ENCODE assay signal across 8 mouse cellular contexts in genomic region chr9:20740407-20740806, GRCm38 (mm10). TPM values are rescaled to one million over a fixed set of nuclear protein-coding genes. Genes with fewer than 3 reads are reported as not detected.
DNase-seq lines count a peak whose midpoint lies in the region; ATAC-seq and TF ChIP-seq lines count a peak whose summit lies in the region.

No protein-coding gene starts in this region.

- 1% methylated on average over 12 of the region's 12 CpGs for WGBS in forebrain, embryonic 15.5 days
- WGBS in olfactory bulb, adult 2 months: 3% methylated on average over 12 of the region's 12 CpGs

- no peak for TF ChIP-seq POLR2A in olfactory bulb, adult 2 months (IDR thresholded peaks at IDR 0.05; ENCODE audit: insufficient read depth, low read depth, low read length)

- H3K4me3 ChIP-seq in G1E (ENCODE audit: low read depth, low read length): no peak overlapping the region; the same call in 1 of the 2 replicates
- no peak overlapping the region for H3K4me3 ChIP-seq in forebrain, embryonic 15.5 days
- H3K4me3 ChIP-seq in olfactory bulb, adult 2 months (ENCODE audit: insufficient read depth, low read depth, low read length): no peak overlapping the region

- no peak overlapping the region for H3K9ac ChIP-seq in forebrain, embryonic 15.5 days (replicated peaks)

- DNase-seq in G1E (ENCODE audit: low spot score): peak; percentile 40
- peak; percentile 45 for DNase-seq in cerebellum, adult 11-12 months
- DNase-seq in heart, postnatal 14 days: peak; percentile 85 to 89
- DNase-seq in layer of hippocampus, adult 18-20 months (ENCODE audit: low spot score in 2 of 2): peak; percentile 68 to 88
- peak; percentile 83 to 90 for DNase-seq in lung, adult 18-20 months
- peak; percentile 31 to 43 for DNase-seq in thymus, adult 18-20 months

- TF ChIP-seq CTCF in G1E (IDR thresholded peaks at IDR 0.05; ENCODE audit: low read depth, low read length): peak; percentile 95
- TF ChIP-seq CTCF in olfactory bulb, adult 2 months (IDR thresholded peaks at IDR 0.05; ENCODE audit: insufficient read depth, low read depth, low read length): peak; percentile 93

- H3K36me3 ChIP-seq in G1E (replicated peaks): no peaks in the 10 kb centered on the region
- no peaks in the 10 kb centered on the region for H3K36me3 ChIP-seq in forebrain, embryonic 15.5 days

- H3K9me3 ChIP-seq in G1E (replicated peaks): no peaks in the 10 kb centered on the region
- no peaks in the 10 kb centered on the region for H3K9me3 ChIP-seq in forebrain, embryonic 15.5 days

- intact Hi-C loops in heart, postnatal 14 days (cut with DNase I): loop anchor here (1.0 to 2.0 kb wide), 3 partner anchors 16 to 91 kb away; no protein-coding TSS in a partner anchor

- peaks cover 5% of the 10 kb centered on the region for H3K4me1 ChIP-seq in G1E (ENCODE audit: insufficient read depth, low read depth, low read length)
- H3K4me1 ChIP-seq in forebrain, embryonic 15.5 days: peaks cover 18% of the 10 kb centered on the region; the same call in 1 of the 2 replicates
- H3K4me1 ChIP-seq in olfactory bulb, adult 2 months (ENCODE audit: control insufficient read depth, insufficient read depth, low read length): peaks cover 4% of the 10 kb centered on the region

- H3K27ac ChIP-seq in forebrain, embryonic 15.5 days (replicated peaks): no peak overlapping the region
- no peak overlapping the region for H3K27ac ChIP-seq in olfactory bulb, adult 2 months (ENCODE audit: insufficient read depth, low read depth, low read length)

- peak; percentile 54 for ATAC-seq in G1E (ENCODE audit: extremely low read depth, insufficient number of reproducible peaks, low FRiP score, poor library complexity, severe bottlenecking)
- ATAC-seq in forebrain, embryonic 15.5 days (replicated peaks): peak; percentile 44; the same call in 1 of the 2 replicates

- H3K27me3 ChIP-seq in G1E (ENCODE audit: insufficient read depth, low read length): peaks cover 10% of the 10 kb centered on the region
- H3K27me3 ChIP-seq in forebrain, embryonic 15.5 days: peaks cover 15% of the 10 kb centered on the region; the same call in 1 of the 2 replicates

- H3K4me2 ChIP-seq in forebrain, embryonic 15.5 days (replicated peaks): no peak overlapping the region

RNA-seq across cellular contexts. Expression of gene Olfm2, which starts 5.7 kb away (rescaled TPM):
- total RNA-seq in G1E (2014; fragmentation: Nextera tagmentation) (not detected in 2 replicates), G1E (2017) (0.06 TPM in 1 of 2 replicates, not detected in the other)
- not detected in 2 replicates for polyA plus RNA-seq in G1E (2012)
- polyA plus RNA-seq in forebrain, embryonic 15.5 days (2015; fragmentation: Nextera tagmentation; extraction: Ambion mirVana): 121 and 123 TPM in 2 replicates
- total RNA-seq in heart, postnatal 14 days (2021): under 1 TPM; 0.29 to 0.41 TPM
- total RNA-seq in layer of hippocampus, adult 18-20 months (2021): 10 to 100 TPM; 32.0 to 38.5 TPM
- polyA plus RNA-seq in olfactory bulb, adult 2 months (2012; ENCODE audit: insufficient read depth, insufficient read length, low replicate concordance, missing spikeins): not detected in 2 replicates

Comparison
In these comparisons a context has a peak if more than half of its experiments do, and no peak if none do; other contexts are left out.
1. DNase-seq: peak in every context shown above with its lines; median percentile 87 in heart, postnatal 14 days; 86 in lung, adult 18-20 months; 78 in layer of hippocampus, adult 18-20 months; 45 in cerebellum, adult 11-12 months; 40 in G1E; 37 in thymus, adult 18-20 months.
2. RNA of gene Olfm2, which starts 5.7 kb away (total RNA-seq): 32.0 to 38.5 TPM in layer of hippocampus, adult 18-20 months; 0.29 to 0.41 TPM in heart, postnatal 14 days and 0.06 TPM in G1E; every median in the first group is over 10 times any median in the second.